Mouse (Mus musculus) hindbrain, postnatal 0 days (tissue): ENCODE data around the gene Mbd5. TPM values are rescaled to one million over a fixed set of nuclear protein-coding genes. Genes with fewer than 3 reads are reported as not detected.

Experiments used
- ATAC-seq: fragments of 200-750 bp; cut with Nextera tagmentation; 2 replicates; pipeline ENCODE4 v1.8.0; 2017; ENCODE audit warnings: mild to moderate bottlenecking, moderate TSS enrichment, moderate library complexity
- DNase-seq: peaks from one replicate; pipeline ENCODE4 v3.0.0-alpha.2; 2015; ENCODE audit warnings: low spot score
- H3K27ac ChIP-seq: fragments of 300-500 bp; sonication (generic); 2 replicates; pipeline ENCODE4 v1.5.1; 2014; ENCODE audit warnings: mild to moderate bottlenecking
- H3K27me3 ChIP-seq: fragments of 300-500 bp; sonication (generic); 2 replicates; pipeline ENCODE4 v1.6.1; 2014; ENCODE audit warnings: low read length, mixed read lengths; ENCODE audit not compliant: insufficient read depth
- H3K36me3 ChIP-seq: fragments of 300-500 bp; sonication (generic); 2 replicates; pipeline ENCODE4 v1.6.1; 2014; ENCODE audit warnings: low read length, mixed read lengths; ENCODE audit not compliant: insufficient read depth
- H3K4me1 ChIP-seq: fragments of 300-500 bp; sonication (generic); 2 replicates; pipeline ENCODE4 v1.6.1; 2014; ENCODE audit warnings: antibody characterized with exemption, low read length, mixed read lengths; ENCODE audit not compliant: insufficient read depth
- H3K4me2 ChIP-seq: fragments of 300-500 bp; sonication (generic); 2 replicates; pipeline ENCODE4 v1.6.1; 2014; ENCODE audit warnings: low read depth, mild to moderate bottlenecking, low read length, moderate library complexity, mixed read lengths
- H3K4me3 ChIP-seq: fragments of 300-500 bp; sonication (generic); 2 replicates; pipeline ENCODE4 v1.5.1; 2014; ENCODE audit warnings: low read length
- H3K9ac ChIP-seq: fragments of 300-500 bp; sonication (generic); replicated peaks from 2 replicates; pipeline ENCODE4 v1.6.1; 2014; ENCODE audit warnings: mild to moderate bottlenecking, low read length, moderate library complexity, mixed read lengths
- H3K9me3 ChIP-seq: fragments of 300-500 bp; sonication (generic); 2 replicates; pipeline ENCODE4 v1.6.1; 2016; ENCODE audit warnings: low read length, mixed read lengths
- CTCF ChIP-seq: IDR thresholded peaks from 2 replicates; pipeline ENCODE4 v1.5.1; 2016; ENCODE audit warnings: antibody characterized with exemption, control low read depth, low read depth
- WGBS: fragments of 180-500 bp; shearing (Covaris S2); extraction: QIAGEN DNeasy Blood & Tissue Kit; methylation state at CpG from one replicate; pipeline ENCODE4 v1.1.7; 2014; 5-methylcytosine and 5-hydroxymethylcytosine counted together
- polyA plus RNA-seq: library from polyadenylated mRNA; unstranded; fragments of >200 nt; fragmentation: Nextera tagmentation; extraction: Ambion mirVana; gene quantifications from 2 replicates; pipeline ENCODE4 v1.2.1, GENCODE M21; 2015
- total RNA-seq: library from RNA; depleted of rRNA; stranded (reverse); fragments of >200 nt; gene quantifications from 2 replicates; pipeline ENCODE4 v1.2.3, GENCODE M21; 2014

The Mbd5 gene
- total and polyA plus RNA-seq, 2 experiments from 2014 or later = 19.3 to 24.0 TPM

GRCm38 (mm10) chr2:49209349-49209748 is 260.0 kb downstream of the Mbd5 start:
- no peak for TF ChIP-seq CTCF
- Histone ChIP-seq H3K4me2 (no peak overlapping the region), H3K9me3 (no peaks in the 10 kb centered on the region), H3K4me3 (no peak overlapping the region), H3K27me3 (no peaks in the 10 kb centered on the region), H3K27ac (no peak overlapping the region), H3K36me3 (no peaks in the 10 kb centered on the region), H3K4me1 (no peaks in the 10 kb centered on the region), H3K9ac (no peak overlapping the region)
- DNase-seq (no peak), ATAC-seq (no peak)
- 82% methylated on average over 3 of the region's 3 CpGs for WGBS

GRCm38 (mm10) chr2:49210408-49210807 is 261.1 kb downstream of the Mbd5 start:
- no peak for ATAC-seq
- no peak overlapping the region for H3K27ac ChIP-seq

GRCm38 (mm10) chr2:49229725-49230124 is 280.4 kb downstream of the Mbd5 start:
- Histone ChIP-seq H3K27ac (no peak overlapping the region), H3K4me1 (no peaks in the 10 kb centered on the region), H3K36me3 (no peaks in the 10 kb centered on the region), H3K4me2 (no peak overlapping the region), H3K9me3 (no peaks in the 10 kb centered on the region), H3K27me3 (no peaks in the 10 kb centered on the region), H3K9ac (no peak overlapping the region), H3K4me3 (no peak overlapping the region)
- no peak for ATAC-seq
- DNase-seq = no peak
- TF ChIP-seq CTCF = no peak

More at GRCm38 (mm10) chr2:49210408-49210807, 261.1 kb downstream of the Mbd5 start:
- no peaks in the 10 kb centered on the region for H3K27me3 ChIP-seq
- 86% methylated on average over 1 of the region's 1 CpGs for WGBS
- H3K36me3 ChIP-seq = no peaks in the 10 kb centered on the region
- no peak overlapping the region for H3K4me3 ChIP-seq
- no peaks in the 10 kb centered on the region for H3K4me1 ChIP-seq
- no peak for TF ChIP-seq CTCF
- H3K9ac ChIP-seq = no peak overlapping the region
- peak; percentile 5 for DNase-seq
- no peak overlapping the region for H3K4me2 ChIP-seq
- no peaks in the 10 kb centered on the region for H3K9me3 ChIP-seq

- Histone ChIP-seq H3K4me1 (no peaks in the 10 kb centered on the region), H3K9me3 (no peaks in the 10 kb centered on the region), H3K4me3 (no peak overlapping the region), H3K4me2 (no peak overlapping the region), H3K9ac (no peak overlapping the region), H3K27me3 (no peaks in the 10 kb centered on the region), H3K36me3 (no peaks in the 10 kb centered on the region), H3K27ac (no peak overlapping the region)
- no peak for TF ChIP-seq CTCF
- WGBS = 72% methylated on average over 2 of the region's 2 CpGs
- ATAC-seq (no peak), DNase-seq (no peak)
These were observed 284.8 kb downstream of the Mbd5 start for GRCm38 (mm10) chr2:49234064-49234463.

GRCm38 (mm10) chr2:49241715-49242114 is 292.4 kb downstream of the Mbd5 start:
- no peaks in the 10 kb centered on the region for H3K4me1 ChIP-seq
- H3K4me3 ChIP-seq = no peak overlapping the region
- TF ChIP-seq CTCF = no peak
- H3K27ac ChIP-seq = no peak overlapping the region
- H3K9ac ChIP-seq = no peak overlapping the region
- no peak for ATAC-seq
- no peak overlapping the region for H3K4me2 ChIP-seq
- H3K36me3 ChIP-seq = no peaks in the 10 kb centered on the region
- H3K27me3 ChIP-seq = no peaks in the 10 kb centered on the region
- WGBS = 90% methylated on average over 4 of the region's 4 CpGs
- DNase-seq = no peak
- H3K9me3 ChIP-seq = no peaks in the 10 kb centered on the region

- no peaks in the 10 kb centered on the region for H3K27me3 ChIP-seq
- H3K4me1 ChIP-seq = no peaks in the 10 kb centered on the region
- no peak overlapping the region for H3K27ac ChIP-seq
- H3K9me3 ChIP-seq = no peaks in the 10 kb centered on the region
- TF ChIP-seq CTCF = no peak
- H3K4me2 ChIP-seq = no peak overlapping the region
- WGBS = 42% methylated on average over 2 of the region's 2 CpGs
- no peak for DNase-seq
- H3K4me3 ChIP-seq = no peak overlapping the region
- no peak for ATAC-seq
- H3K9ac ChIP-seq = no peak overlapping the region
- no peaks in the 10 kb centered on the region for H3K36me3 ChIP-seq
These were observed 314.8 kb downstream of the Mbd5 start for GRCm38 (mm10) chr2:49264092-49264491.

- no peak overlapping the region for H3K4me2 ChIP-seq
- H3K27ac ChIP-seq = no peak overlapping the region
- H3K9me3 ChIP-seq = no peaks in the 10 kb centered on the region
- 21% methylated on average over 11 of the region's 11 CpGs for WGBS
- DNase-seq = peak; percentile 62
- ATAC-seq = peak; percentile 92
- H3K4me1 ChIP-seq = 0 out of 2 replicates have a peak, but pooled peaks cover 7% of the 10 kb centered on the region
- H3K27me3 ChIP-seq = no peaks in the 10 kb centered on the region
- TF ChIP-seq CTCF = no peak
- no peak overlapping the region for H3K9ac ChIP-seq
- H3K4me3 ChIP-seq = no peak overlapping the region
- H3K36me3 ChIP-seq = no peaks in the 10 kb centered on the region
These were observed 323.1 kb downstream of the Mbd5 start for GRCm38 (mm10) chr2:49272295-49272967.
